Mouse (Mus musculus) effector memory CD4-positive, alpha-beta T cell, adult 7 months (primary cell): ENCODE results near the gene Phf21b. TPM values are rescaled to one million over a fixed set of nuclear protein-coding genes. Genes with fewer than 3 reads are reported as not detected.

ENCODE experiments used
- polyA plus RNA-seq: library from polyadenylated mRNA; unstranded; fragments of 100-300 nt; shearing (Covaris generic); gene quantifications from one replicate; pipeline ENCODE4 v1.2.1, GENCODE M21; 2017

The Phf21b gene
- polyA plus RNA-seq: 1.9 TPM

GRCm38 (mm10) chr15:84856006-84856995 is at the start of gene Phf21b:
Gene Phf21b, minus strand, starts transcription at chr15:84856049.

Other genes with a start within 250 kb of the Phf21b start
- gene Prr5, start 186.4 kb downstream of the Phf21b start, polyA plus RNA-seq: 0.22 TPM
- not detected for gene Arhgap8, start 136.0 kb downstream of the Phf21b start, polyA plus RNA-seq
- 0.44 TPM for gene Gm29666, start 64.0 kb upstream of the Phf21b start, polyA plus RNA-seq
- 92.3 TPM for gene Nup50, start 67.4 kb upstream of the Phf21b start, polyA plus RNA-seq
- 22.8 TPM for gene 5031439G07Rik, start 132.5 kb upstream of the Phf21b start, polyA plus RNA-seq
- not detected for gene Upk3a, start 161.1 kb upstream of the Phf21b start, polyA plus RNA-seq
- 39.1 TPM for gene Fam118a, start 172.9 kb upstream of the Phf21b start, polyA plus RNA-seq